Mouse (Mus musculus): ENCODE data around the gene Gm21985.

DNA sequence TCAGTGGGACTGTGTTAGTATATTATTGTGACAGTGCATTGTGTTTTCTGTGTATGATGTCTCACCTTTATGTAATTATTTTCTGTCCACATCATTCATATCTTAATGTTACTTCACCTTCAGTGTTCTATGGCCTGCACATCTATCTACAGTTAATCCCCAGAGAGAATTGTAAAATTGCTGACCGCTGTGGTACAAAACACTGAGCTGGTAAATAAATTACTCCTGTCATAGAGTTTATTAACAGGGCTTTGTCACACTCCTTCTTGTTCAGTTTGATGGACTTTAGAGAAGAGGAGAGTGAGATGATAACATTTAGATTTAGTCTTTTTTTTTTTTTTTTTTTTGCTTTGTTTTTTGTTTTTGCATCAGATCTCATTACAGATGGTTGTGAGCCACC, 16.7 kb downstream of the Gm21985 start:
- TF ChIP-seq CTCF (IDR thresholded peaks at IDR 0.05; ENCODE audit: low read depth) (no peak), EP300 (optimal IDR thresholded peaks at IDR 0.05) (no peak)

Data from stomach, postnatal 0 days (tissue).